Mouse (Mus musculus): ENCODE data around the gene Krr1. TPM values are rescaled to one million over a fixed set of nuclear protein-coding genes. Genes with fewer than 3 reads are reported as not detected.

Krr1 gene
- total RNA-seq (2021): 39.0 and 42.0 TPM in 2 replicates
- long read RNA-seq, full-length matches to known transcripts: 49 of 56 reads
- long read RNA-seq, partial matches to known transcripts: 2 of 56 reads
- long read RNA-seq, other reads (novel, unspliced or antisense): 5 of 56 reads

GRCm38 (mm10) chr10:111972542-111973361 lies at the start of gene Krr1:
TSS of gene Krr1 (plus strand) at chr10:111972664.
- peak; percentile 78 for DNase-seq

DNA sequence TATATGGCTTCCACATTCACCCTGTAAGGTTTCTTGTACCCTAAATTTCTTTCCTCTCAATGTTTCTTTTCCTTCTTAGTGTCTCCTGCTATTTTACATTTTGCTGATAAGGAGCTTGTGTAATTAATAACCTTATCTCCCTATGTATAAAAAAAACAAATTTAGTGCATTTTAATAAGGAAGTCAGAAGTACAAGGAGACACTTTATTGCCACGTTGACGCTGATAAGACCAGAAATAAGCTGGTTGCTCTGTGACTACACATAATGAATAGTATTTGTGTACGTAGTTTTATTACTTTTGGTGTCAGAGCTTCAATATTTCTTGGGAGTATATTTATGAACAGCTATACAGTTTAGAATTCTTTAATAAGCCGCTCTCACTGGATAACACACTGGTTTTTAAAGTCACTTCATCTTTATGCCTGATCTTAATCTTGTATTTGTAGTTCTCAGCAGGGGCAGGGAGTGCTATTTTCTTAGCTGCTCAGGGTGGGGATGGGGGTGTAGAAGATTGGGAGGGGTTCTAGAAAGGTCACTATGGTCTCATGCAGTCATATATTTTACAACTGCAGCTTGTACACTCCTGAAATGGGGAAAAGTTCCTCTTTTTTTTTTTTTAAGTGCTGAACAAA lies 48.8 kb upstream of the Krr1 start:
- no peak for DNase-seq

GRCm38 (mm10) chr10:111924141-111924540 lies 48.3 kb upstream of the Krr1 start:
- DNase-seq: no peak

DNA sequence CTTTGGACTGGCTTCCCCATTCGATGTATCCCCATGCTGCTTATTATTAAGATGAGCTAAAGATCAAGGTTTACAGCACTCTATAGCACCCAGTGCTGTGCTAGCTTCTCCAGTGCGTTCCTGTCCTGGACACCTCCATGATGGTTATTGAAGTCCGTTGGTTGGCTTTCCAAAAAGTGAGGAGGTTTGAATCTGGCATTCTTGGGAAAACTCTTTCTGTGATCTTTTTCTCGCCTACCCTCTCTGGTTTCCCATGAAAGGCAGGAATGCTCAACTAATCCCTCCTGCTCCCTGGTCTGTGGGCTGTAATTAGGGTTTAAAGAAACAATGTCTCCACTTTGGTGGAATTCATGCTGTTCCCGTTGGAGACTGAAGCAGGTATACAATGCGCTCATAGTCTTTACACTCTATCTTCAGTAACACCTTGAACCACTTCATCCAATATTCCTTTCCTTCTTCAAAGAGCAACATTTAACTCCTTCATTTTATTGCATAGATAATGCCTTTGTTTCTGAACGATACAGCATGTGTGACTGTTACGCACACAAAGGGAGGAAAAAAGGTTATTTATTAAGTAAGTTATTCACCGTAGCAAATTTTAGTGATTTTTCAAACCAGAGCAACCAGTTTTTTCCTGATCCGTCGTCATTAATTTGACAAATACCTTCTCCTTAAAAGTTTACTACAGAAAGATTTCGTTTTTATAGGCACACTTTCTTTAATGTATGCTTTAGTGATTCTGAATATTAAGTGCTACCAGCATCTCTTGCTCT lies 47.6 kb upstream of the Krr1 start:
- no peak for DNase-seq

DNA sequence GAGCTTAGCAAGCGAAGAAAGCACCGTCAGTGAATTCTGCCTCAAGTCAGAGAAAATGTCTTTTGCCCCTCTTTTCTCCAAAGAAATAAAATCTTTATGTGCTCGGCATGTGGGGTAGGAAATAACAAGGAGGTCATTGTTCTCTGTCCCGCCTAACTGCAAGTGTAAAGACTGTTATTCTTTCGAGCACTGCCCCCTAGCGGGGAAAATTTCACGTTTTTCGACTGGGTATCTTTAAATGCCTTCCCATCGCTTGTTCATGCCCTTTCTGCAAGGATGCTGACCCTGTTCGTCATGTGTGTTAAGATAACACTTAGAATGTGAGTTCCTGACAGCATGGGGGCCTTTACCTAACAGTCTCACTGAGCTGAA lies 47.0 kb upstream of the Krr1 start:
- DNase-seq: peak; percentile 91

DNA sequence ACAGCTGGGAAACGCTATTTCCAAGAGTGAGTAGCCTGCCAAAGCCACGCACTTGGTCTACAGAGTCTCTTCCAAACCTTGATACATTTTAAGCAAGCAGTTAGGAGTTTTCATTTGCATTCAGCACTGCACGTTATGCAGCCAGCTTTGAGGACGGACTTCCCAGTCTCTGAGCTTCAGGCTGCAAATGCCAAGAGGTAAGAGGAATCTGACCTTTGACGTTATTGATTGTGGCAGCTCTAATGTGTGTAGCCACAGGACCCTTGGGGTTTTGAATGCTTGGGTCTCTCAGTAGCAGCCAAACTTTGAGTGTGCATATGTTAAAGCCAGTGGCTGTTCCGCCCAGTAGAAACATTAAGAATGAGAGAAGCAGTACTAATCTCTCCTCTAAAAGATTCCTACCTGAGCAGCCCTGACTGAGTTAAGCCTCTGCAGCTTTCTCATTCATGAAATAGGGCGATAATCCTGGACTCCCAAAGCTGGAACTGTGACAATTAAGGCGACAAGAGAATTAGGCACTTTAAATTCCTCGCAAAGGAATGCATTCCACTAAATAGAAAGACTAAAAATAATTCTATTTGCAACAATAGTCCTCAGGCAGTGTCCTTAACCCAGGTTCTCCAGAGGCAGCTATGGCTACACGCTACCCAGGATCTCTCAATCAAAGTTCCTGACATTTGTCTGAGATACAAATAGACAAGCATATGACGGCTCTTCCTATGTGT lies 39.7 kb upstream of the Krr1 start:
- no peak for DNase-seq

DNA sequence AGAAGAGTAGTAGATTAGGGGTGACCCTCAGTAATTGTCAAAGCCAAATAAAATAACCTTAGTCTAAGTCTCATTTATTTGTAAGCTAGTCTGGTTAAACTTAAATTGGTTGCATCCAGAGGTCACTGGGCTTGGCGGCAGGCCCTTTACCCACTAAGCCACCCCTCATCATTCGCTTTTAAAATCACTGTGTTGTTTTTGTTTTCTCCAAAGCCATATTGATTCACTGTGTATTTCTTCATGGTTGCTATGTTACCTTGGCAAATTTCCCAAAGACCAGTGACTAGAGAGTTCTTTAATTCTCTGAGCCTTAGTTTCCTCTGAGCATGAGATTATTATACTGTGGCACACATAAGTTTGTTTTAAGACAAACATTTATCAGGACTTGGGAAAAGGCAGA lies 37.3 kb upstream of the Krr1 start:
- DNase-seq: no peak

GRCm38 (mm10) chr10:111936021-111936420 lies 36.4 kb upstream of the Krr1 start:
- no peak for DNase-seq

GRCm38 (mm10) chr10:111936491-111937145 lies 35.8 kb upstream of the Krr1 start:
- peak; percentile 56 for DNase-seq

GRCm38 (mm10) chr10:111937146-111937534 lies 35.3 kb upstream of the Krr1 start:
- DNase-seq: no peak

DNA sequence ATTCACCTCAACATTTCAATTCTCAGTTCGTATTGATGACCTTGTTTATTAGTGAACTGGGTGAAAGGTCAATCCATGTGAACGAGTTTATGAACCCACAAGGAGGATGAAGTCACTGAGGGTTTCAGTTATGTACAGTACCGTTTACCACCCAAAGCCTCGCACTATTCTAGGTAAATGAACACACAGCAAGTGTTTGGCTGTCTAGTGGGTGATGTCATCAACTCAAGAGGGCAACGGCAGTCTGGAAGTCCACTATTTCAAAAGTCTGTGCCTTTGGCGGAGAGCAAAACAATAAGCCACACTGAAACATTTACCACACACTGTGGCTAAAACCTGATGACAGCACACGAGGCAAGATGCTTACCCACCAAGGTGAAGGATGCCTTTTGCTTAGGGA lies 29.4 kb upstream of the Krr1 start:
- no peak for DNase-seq

DNA sequence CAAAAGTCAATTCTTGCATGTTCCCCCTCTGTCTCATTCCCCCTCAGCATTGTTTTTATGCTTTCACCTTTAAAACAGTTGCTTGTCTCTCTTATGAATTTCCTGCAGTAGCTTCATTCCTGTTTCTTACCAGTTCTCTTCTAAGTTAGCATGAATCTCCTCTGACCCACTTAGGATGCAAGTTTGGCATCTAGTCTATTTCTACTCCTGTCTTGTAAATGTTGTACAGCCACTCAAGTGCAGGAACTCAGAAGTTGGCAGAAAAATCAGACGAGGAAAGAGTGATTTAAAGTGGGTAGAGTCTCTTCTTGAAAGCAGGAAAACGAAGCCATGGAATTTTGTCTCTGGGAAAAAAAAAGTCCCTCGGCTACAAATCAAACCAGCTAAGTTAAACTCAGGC lies 26.9 kb upstream of the Krr1 start:
- DNase-seq: no peak

DNA sequence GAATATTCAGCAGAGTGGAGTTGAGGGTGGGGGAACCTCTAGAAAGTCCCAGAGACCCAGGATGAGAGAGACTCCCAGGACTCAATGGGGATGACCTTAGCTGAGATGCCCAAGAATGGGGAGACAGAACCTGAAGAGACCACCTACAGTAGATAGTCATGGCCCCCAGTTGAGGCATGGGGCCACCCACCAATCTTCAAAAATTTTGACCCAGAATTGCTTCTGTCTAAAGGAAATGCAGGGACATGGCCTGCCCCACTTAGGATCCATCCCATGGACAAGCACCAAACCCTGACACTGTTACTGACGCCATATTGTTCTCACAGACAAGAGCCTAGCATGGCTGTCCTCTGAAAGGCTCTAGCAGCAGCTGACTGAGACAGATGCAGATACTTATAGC lies 24.4 kb upstream of the Krr1 start:
- DNase-seq: no peak

DNA sequence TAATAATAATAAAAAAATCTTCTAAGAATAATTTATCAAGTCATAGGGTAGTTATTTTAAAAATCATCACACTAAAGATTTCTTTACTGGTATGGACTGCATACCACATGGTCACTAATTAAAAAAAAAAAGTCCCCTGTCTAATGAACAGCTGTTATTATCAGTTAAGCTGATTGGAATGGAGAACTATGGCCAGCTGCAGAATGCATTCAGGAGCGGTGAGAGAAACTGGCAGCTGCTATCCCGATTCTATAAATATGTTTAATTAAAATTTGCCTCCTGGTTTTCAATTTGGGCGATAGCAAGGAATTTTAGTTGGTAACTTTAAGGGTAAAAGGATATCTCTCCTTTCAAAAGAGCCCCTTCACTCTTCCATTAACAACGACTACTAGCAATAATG lies 23.5 kb upstream of the Krr1 start:
- DNase-seq: no peak

- DNase-seq: no peak
Measured at GRCm38 (mm10) chr10:111955836-111956235, 16.6 kb upstream of the Krr1 start.

- DNase-seq: peak; percentile 18
Measured at GRCm38 (mm10) chr10:111957271-111958045, 15.0 kb upstream of the Krr1 start.

- no peak for DNase-seq
Measured at GRCm38 (mm10) chr10:111958046-111958421, 14.4 kb upstream of the Krr1 start.

DNA sequence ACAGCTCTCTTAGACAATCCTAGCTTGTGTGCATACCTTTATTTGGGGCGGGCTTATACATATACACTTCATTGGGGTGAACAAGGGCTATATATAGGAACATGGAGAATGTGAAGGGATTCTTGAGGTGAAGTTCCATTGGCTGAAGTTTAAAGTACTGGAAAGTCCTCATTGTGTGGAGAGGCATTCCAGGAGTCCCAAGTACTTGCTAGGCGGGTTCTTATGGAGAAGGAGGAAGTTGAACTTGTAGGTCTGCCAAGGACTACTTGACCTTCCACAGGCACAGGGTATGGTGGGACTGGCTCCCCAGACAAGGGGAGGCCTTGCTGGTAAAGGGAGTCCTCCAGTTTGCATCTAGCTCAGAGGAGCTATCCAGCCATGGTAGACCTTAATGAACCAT lies 13.1 kb upstream of the Krr1 start:
- DNase-seq: no peak

- no peak for DNase-seq
Measured at GRCm38 (mm10) chr10:111960459-111960858, 12.0 kb upstream of the Krr1 start.

DNA sequence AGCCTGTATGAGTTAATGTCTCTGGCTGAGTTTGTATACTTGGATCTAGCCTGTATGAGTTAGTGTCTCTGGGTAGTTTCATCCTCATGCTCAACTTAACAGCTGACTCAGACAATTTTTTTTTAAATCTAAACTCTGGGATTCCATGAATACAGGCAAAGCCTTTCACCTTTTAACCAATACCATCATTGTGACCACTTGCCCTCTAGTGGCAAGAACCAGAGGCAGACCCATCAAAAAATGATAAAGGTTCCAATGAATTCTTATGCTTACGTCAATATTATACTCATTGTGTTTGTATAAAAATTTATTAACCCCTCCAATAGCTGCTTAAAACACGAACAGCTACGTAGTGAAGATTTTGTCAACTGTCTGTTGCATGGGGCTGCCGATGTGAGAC lies 6.1 kb upstream of the Krr1 start:
- DNase-seq: no peak

- no peak for DNase-seq
Measured at GRCm38 (mm10) chr10:111971929-111972328, 535 bp upstream of the Krr1 start.
